Mouse (Mus musculus) layer of hippocampus, adult 8-10 months (tissue): ENCODE measurements around the gene Rpl35a. TPM values are rescaled to one million over a fixed set of nuclear protein-coding genes. Genes with fewer than 3 reads are reported as not detected.

Experiments used
- microRNA-seq, 2 experiments: library from miRNA; unstranded; fragments of <30 nt; microRNA quantifications; one replicate each; pipeline ENCODE4 v1.2.0; 2022
- total RNA-seq, 4 experiments: library from RNA; stranded (reverse); gene quantifications; 2 replicates each; pipeline ENCODE4 v1.2.4; 2022

Gene Rpl35a
- total RNA-seq, 4 experiments from 2014 or later: 295 to 397 (median 360) TPM

Small RNAs within 50 kb of the gene (microRNA-seq; reads per million reads assigned to microRNA genes)
- 0 reads per million in 2 experiments for gene Gm22231
- 1.6 to 8.8 reads per million in 2 experiments for gene Mir1947

Other genes starting within 250 kb of the Rpl35a start
- gene Smbd1, start 246.0 kb upstream of the Rpl35a start, total RNA-seq: not detected
- 100 to 1,000 TPM in 3 of 4 experiments, 10 to 100 TPM in 1; 98.8 to 115 (median 109) TPM for gene Fyttd1, start 179.0 kb upstream of the Rpl35a start, total RNA-seq
- gene Rubcn, start 178.7 kb upstream of the Rpl35a start, total RNA-seq: 10 to 100 TPM; 55.2 to 74.8 (median 63.8) TPM
- gene Lrch3, start 142.4 kb upstream of the Rpl35a start, total RNA-seq: 10 to 100 TPM; 35.9 to 54.4 (median 46.4) TPM
- 1 to 10 TPM; 4.8 to 5.7 (median 5.2) TPM for gene Iqcg, start 235 bp upstream of the Rpl35a start, total RNA-seq
- gene Lmln, start 6.1 kb downstream of the Rpl35a start, total RNA-seq: 10 to 100 TPM; 14.2 to 20.7 (median 16.2) TPM
- 10 to 100 TPM; 18.9 to 23.1 (median 21.8) TPM for gene Osbpl11, start 128.6 kb downstream of the Rpl35a start, total RNA-seq
- gene Snx4, start 195.0 kb downstream of the Rpl35a start, total RNA-seq: 10 to 100 TPM; 27.0 to 37.8 (median 31.0) TPM